Mouse (Mus musculus) C2C12 (cell line): Measurements from ENCODE around the gene Pdpk1. TPM values are rescaled to one million over a fixed set of nuclear protein-coding genes. Genes with fewer than 3 reads are reported as not detected.

Experiments used
- H3K27me3 ChIP-seq: one replicate; pipeline ENCODE4 v1.6.1; 2011; ENCODE audit not compliant: control insufficient read depth, insufficient read depth, insufficient read length
- H3K36me3 ChIP-seq: one replicate; pipeline ENCODE4 v1.6.1; 2011; ENCODE audit not compliant: control insufficient read depth, insufficient read depth
- H3K4me3 ChIP-seq: one replicate; pipeline ENCODE4 v1.5.1; 2011; ENCODE audit warnings: mild to moderate bottlenecking, control low read depth; ENCODE audit not compliant: poor library complexity, insufficient read depth, severe bottlenecking
- H3K79me2 ChIP-seq: one replicate; pipeline ENCODE4 v1.6.1; 2011; ENCODE audit not compliant: control insufficient read depth, insufficient read depth
- H3K79me3 ChIP-seq: one replicate; pipeline ENCODE4 v1.6.1; 2011; ENCODE audit warnings: low read depth, control low read depth
- H3ac ChIP-seq: one replicate; pipeline ENCODE3; 2011; ENCODE audit warnings: low read depth; ENCODE audit not compliant: control insufficient read depth, insufficient read length
- CEBPB ChIP-seq: IDR thresholded peaks from one replicate; pipeline ENCODE4 v1.6.1; 2011; ENCODE audit warnings: low read depth, mild to moderate bottlenecking, control low read depth, moderate library complexity
- CTCF ChIP-seq: IDR thresholded peaks from one replicate; pipeline ENCODE4 v1.5.1; 2011; ENCODE audit not compliant: control insufficient read depth, insufficient read depth, insufficient read length
- FOSL1 ChIP-seq: IDR thresholded peaks from one replicate; pipeline ENCODE4 v1.8.0; 2011; ENCODE audit warnings: mild to moderate bottlenecking, low read length; ENCODE audit not compliant: poor library complexity, insufficient read depth, severe bottlenecking
- MAX ChIP-seq: IDR thresholded peaks from one replicate; pipeline ENCODE4 v1.6.1; 2011; ENCODE audit warnings: mild to moderate bottlenecking, control low read depth
- MYOD1 ChIP-seq: IDR thresholded peaks from one replicate; pipeline ENCODE4 v1.6.1; 2011; ENCODE audit warnings: low read depth; ENCODE audit not compliant: control insufficient read depth, insufficient read length
- MYOG ChIP-seq: IDR thresholded peaks from one replicate; pipeline ENCODE4 v1.6.1; 2011; ENCODE audit not compliant: control insufficient read depth, insufficient read length; ENCODE audit errors: extremely low read depth
- USF1 ChIP-seq: IDR thresholded peaks from one replicate; pipeline ENCODE4 v1.6.1; 2011; ENCODE audit warnings: low read depth, mild to moderate bottlenecking, control low read depth, moderate library complexity
- long read RNA-seq, 2 experiments: library from polyadenylated mRNA; unstranded; transcript quantifications; one replicate each; pipeline ENCODE4 v2.0.0; 2019 to 2020
- polyA plus RNA-seq: library from polyadenylated mRNA; unstranded; fragments of >200 nt; fragmentation: generic; extraction: Trizol; gene quantifications from one replicate; pipeline ENCODE4 v1.2.1, GENCODE M21; 2012; ENCODE audit warnings: missing spikeins

The Pdpk1 gene
- polyA plus RNA-seq = 7.4 TPM
- long read RNA-seq, experiment 1, full-length matches to known transcripts = 7 of 11 reads
- long read RNA-seq, experiment 1, partial matches to known transcripts = 0 of 11 reads
- long read RNA-seq, experiment 1, other reads (novel, unspliced or antisense) = 4 of 11 reads
- long read RNA-seq, experiment 2, full-length matches to known transcripts = 41 of 51 reads
- long read RNA-seq, experiment 2, partial matches to known transcripts = 2 of 51 reads
- long read RNA-seq, experiment 2, other reads (novel, unspliced or antisense) = 8 of 51 reads

DNA sequence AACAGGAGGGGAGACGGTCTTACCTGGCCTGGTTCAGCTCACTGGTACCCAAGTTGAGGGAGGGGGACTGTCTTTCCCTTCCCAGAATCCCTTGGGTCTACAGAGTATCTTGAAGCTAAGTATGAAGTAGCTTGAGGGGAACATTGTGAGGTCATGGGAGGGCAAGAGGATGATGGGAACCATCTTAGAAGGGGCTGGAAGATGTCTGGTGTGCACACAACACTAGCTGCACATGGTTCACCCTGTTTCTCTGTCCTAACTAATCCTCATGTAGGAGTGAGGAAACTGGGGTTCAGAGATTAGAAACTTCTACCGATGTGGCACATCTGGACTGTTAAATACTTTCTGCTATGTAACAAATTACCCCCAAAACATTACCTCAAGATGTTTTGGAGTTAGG lies at the start of gene Pdpk1:
Gene Pdpk1, minus strand, starts transcription at position 101 of the 400 bp plus-strand sequence.
- Histone ChIP-seq H3K79me3 (no peaks in the 10 kb centered on the region), H3K36me3 (no peaks in the 10 kb centered on the region), H3K4me3 (no peak within 1 kb of the TSS), H3K27me3 (no peaks in the 10 kb centered on the region), H3ac (no peak within 1 kb of the TSS), H3K79me2 (no peaks in the 10 kb centered on the region)
- TF ChIP-seq CTCF = no peak
- no peak for TF ChIP-seq FOSL1
- no peak for TF ChIP-seq MYOG
- TF ChIP-seq MAX = no peak

DNA sequence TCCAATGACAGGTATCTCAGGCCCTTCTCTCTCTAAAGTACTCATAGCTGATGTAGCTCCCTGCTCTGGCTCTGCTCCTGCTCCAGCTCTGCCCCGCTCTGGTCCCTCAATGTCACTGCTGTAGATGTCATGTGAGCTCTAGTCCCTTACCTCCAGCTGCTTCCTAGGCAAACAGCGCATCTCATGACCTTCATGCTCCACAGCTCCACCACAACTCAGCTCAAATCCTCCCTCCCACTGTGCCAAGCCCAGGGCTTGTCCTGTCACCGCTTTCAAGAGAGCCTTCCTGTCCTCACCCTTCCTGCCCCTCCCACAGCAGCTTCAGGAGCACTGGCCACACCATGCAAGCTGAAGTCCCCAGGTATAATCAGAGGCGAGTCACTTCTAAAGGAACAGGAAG lies 49.0 kb upstream of the Pdpk1 start:
- no peaks in the 10 kb centered on the region for H3K79me2 ChIP-seq
- TF ChIP-seq MAX (no peak), FOSL1 (no peak), MYOG (no peak), CTCF (no peak), CEBPB (no peak), MYOD1 (no peak), USF1 (no peak)
- no peaks in the 10 kb centered on the region for H3K36me3 ChIP-seq
- no peaks in the 10 kb centered on the region for H3K79me3 ChIP-seq
- H3K27me3 ChIP-seq = no peaks in the 10 kb centered on the region
- no peak overlapping the region for H3K4me3 ChIP-seq
- no peak overlapping the region for H3ac ChIP-seq

- Histone ChIP-seq H3K27me3 (no peaks in the 10 kb centered on the region), H3K4me3 (no peak overlapping the region), H3ac (no peak overlapping the region), H3K36me3 (no peaks in the 10 kb centered on the region), H3K79me2 (no peaks in the 10 kb centered on the region), H3K79me3 (no peaks in the 10 kb centered on the region)
- no peak for TF ChIP-seq USF1
- no peak for TF ChIP-seq CTCF
- no peak for TF ChIP-seq MYOD1
- no peak for TF ChIP-seq CEBPB
- no peak for TF ChIP-seq MYOG
- no peak for TF ChIP-seq FOSL1
- TF ChIP-seq MAX = no peak
Observed at GRCm38 (mm10) chr17:24199252-24199651, 48.5 kb upstream of the Pdpk1 start.

GRCm38 (mm10) chr17:24197032-24197824 lies 46.5 kb upstream of the Pdpk1 start:
- Histone ChIP-seq H3K4me3 (no peak overlapping the region), H3ac (no peak overlapping the region), H3K79me2 (no peaks in the 10 kb centered on the region), H3K36me3 (no peaks in the 10 kb centered on the region), H3K79me3 (no peaks in the 10 kb centered on the region), H3K27me3 (no peaks in the 10 kb centered on the region)
- TF ChIP-seq MAX (no peak), FOSL1 (no peak), CTCF (no peak), MYOG (no peak), CEBPB (no peak), MYOD1 (no peak)

- H3K79me2 ChIP-seq = no peaks in the 10 kb centered on the region
- H3K79me3 ChIP-seq = no peaks in the 10 kb centered on the region
- no peaks in the 10 kb centered on the region for H3K36me3 ChIP-seq
- no peak overlapping the region for H3K4me3 ChIP-seq
- H3K27me3 ChIP-seq = no peaks in the 10 kb centered on the region
- TF ChIP-seq FOSL1 (no peak), MAX (no peak), CTCF (no peak), CEBPB (no peak), MYOG (no peak), MYOD1 (no peak), USF1 (no peak)
- H3ac ChIP-seq = no peak overlapping the region
Observed at GRCm38 (mm10) chr17:24195349-24195748, 44.6 kb upstream of the Pdpk1 start.
